Mouse (Mus musculus): ENCODE measurements at regions not wholly inside any gene's neighbourhood (a gene's known extent, or its start where the extent isn't known, plus 50 kb on each side); places are given as distances from the start of the nearest gene placed in this dataset.

GRCm38 (mm10) chr4:66622650-66623394 is 204.6 kb upstream of the Tlr4 start:
- no peak for DNase-seq (ENCODE audit: low spot score in 2 of 2)

GRCm38 (mm10) chr4:66618811-66619440 is 208.5 kb upstream of the Tlr4 start:
- no peak for DNase-seq (ENCODE audit: low spot score in 2 of 2)

- no peak for DNase-seq (ENCODE audit: low spot score in 2 of 2)
Measured at GRCm38 (mm10) chr4:66617743-66618736, 209.3 kb upstream of the Tlr4 start.

GRCm38 (mm10) chr4:66617101-66617500 is 210.3 kb upstream of the Tlr4 start:
- no peak for DNase-seq (ENCODE audit: low spot score in 2 of 2)

- DNase-seq (ENCODE audit: low spot score in 2 of 2), result no peak
Measured at GRCm38 (mm10) chr4:66604849-66605248, 200.4 kb upstream of the Astn2 start.

GRCm38 (mm10) chr4:66598737-66599136 is 194.3 kb upstream of the Astn2 start:
- DNase-seq (ENCODE audit: low spot score in 2 of 2), result no peak

DNA sequence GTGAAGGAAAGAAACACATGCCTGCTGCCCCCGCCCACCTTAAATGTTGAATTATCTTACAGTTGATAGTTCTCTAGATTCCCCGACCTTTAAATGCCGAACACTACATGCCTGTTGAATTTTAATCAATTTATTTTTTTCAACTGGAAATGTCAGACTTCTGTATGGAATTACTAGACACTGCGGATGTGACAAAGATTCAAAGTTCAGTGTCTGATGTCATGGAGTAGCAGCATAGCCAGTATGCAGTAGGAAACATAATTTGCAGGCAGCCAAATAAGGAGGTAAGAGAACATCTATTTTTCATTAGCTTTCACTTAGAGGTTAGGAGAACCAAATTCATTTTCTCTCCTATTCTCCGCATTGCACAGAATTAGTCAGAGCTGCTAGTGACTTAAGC is 182.2 kb upstream of the Astn2 start:
- no peak for DNase-seq (ENCODE audit: low spot score in 2 of 2)

DNA sequence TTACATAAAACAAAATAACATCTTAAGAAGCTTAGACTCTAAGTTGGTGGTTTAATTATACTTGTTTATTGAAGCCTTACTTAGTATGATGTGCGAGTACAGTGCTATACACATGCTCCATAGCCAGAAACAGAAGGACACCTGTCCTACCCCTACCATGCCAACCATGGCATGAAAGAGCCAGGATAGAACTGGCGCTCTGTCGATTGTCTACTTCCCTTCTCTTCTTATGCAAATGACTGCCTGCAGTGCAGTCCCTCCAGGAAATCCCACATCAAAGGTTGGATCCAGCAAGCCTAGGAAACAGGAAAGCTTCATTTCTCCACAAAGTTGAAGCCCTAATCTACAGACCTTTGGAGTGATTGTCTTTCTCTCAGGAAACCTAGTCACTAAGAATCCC is 181.8 kb upstream of the Astn2 start:
- no peak for DNase-seq (ENCODE audit: low spot score in 2 of 2)

GRCm38 (mm10) chr4:66556936-66557335 is 152.5 kb upstream of the Astn2 start:
- DNase-seq (ENCODE audit: low spot score in 2 of 2), result no peak

GRCm38 (mm10) chr4:66550306-66551104 is 146.1 kb upstream of the Astn2 start:
- no peak for DNase-seq (ENCODE audit: low spot score in 2 of 2)

DNA sequence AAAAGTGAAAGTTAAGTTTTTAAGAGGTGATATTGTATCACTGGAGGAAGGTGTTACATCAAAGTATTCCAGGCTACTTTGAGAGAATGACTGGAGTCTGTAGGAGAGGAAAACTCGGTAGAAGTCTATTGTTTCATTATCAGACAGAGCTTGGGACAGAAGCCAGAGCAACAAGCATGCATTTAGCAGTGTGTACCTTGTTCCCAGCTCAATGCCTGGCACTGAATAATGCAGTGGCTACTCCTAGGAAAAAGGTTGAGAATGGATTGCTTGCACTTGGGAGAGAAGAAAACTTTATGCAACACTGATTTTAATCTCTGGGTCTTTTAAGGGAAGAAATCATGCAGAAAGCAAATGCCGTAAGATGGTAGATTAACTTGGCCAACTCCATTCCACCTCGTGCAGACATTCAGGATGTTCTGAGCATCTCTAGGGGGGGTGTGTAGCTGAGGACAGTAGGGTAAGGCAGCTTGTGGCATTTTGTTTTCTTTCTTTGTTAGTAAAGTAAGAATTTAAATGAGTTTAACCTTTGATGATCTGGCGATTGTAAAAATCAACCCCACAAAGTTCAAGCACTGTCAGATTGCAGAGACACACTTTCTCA is 138.5 kb upstream of the Astn2 start:
- DNase-seq (ENCODE audit: low spot score in 2 of 2), result no peak

GRCm38 (mm10) chr4:66524456-66524855 is 120.0 kb upstream of the Astn2 start:
- no peak for DNase-seq (ENCODE audit: low spot score in 2 of 2)

GRCm38 (mm10) chr4:66523886-66524245 is 119.5 kb upstream of the Astn2 start:
- no peak for DNase-seq (ENCODE audit: low spot score in 2 of 2)

- DNase-seq (ENCODE audit: low spot score in 2 of 2), result no peak
Measured at GRCm38 (mm10) chr4:66523238-66523885, 119.0 kb upstream of the Astn2 start.

GRCm38 (mm10) chr4:66522097-66522809 is 117.8 kb upstream of the Astn2 start:
- no peak for DNase-seq (ENCODE audit: low spot score in 2 of 2)

GRCm38 (mm10) chr4:66520796-66521195 is 116.4 kb upstream of the Astn2 start:
- no peak for DNase-seq (ENCODE audit: low spot score in 2 of 2)

GRCm38 (mm10) chr4:66515815-66516214 is 111.4 kb upstream of the Astn2 start:
- DNase-seq (ENCODE audit: low spot score in 2 of 2), result no peak

DNA sequence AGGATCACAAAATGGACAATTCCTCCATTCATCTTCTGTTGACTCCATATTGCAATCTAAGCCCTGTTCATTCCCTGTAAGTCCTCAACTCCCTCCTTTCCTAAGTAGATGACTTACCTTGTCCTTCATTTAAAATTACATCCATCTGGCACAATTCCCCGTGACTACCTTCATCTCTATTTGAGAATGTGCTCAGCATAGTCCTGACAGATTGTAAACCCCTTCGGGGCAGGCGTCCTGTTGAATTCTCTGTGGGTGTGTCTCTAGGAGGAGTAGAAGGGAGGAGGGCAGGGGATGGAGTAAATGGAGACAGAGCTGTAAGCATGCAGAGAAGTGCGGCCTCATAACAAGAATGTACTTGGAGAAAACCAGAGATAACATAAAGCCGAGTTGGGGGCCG is 79.1 kb upstream of the Astn2 start:
- no peak for DNase-seq (ENCODE audit: low spot score in 2 of 2)

DNA sequence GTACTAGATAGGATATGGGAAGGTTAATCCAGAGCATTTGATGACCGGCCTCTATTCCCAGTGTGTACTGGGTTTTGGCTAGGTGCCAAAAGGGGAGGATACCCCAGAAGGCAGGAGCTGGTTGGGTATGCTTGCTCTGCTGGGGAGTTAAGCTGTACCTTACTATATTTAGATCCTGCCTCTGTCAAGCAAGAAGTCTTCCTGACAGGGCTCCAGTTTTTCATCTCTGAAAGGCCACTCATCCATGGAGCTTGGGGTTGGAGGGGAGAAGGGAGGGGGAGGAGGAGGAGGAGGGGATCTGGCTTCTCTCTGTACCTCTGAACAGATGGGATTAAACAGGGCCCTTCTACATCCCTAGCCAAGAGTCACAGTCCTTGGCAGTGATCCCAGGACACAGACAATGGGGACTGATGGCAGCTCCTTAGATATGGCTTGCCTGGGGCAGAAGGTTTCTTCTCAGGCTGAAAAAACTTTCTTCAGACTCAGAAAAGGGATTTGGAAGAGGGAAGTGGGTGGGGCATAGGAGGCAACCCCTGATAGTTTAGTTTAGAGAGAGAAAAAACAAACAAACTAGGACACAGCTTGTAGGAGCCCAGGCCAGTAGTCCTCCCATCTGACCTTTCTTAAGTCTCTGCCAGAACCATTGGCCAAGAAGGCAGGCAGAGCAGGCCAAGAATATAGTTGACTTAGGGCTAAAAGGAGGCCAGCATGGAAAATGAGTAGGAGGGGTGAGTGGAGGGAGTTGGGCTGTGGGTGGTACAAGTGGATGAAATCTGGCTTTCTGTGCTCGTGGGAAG is 78.3 kb upstream of the Astn2 start:
- DNase-seq (ENCODE audit: low spot score in 2 of 2), result peak in 1 of 2 experiments; percentile 12

All from spleen, postnatal 4 days (tissue).